Mouse (Mus musculus): ENCODE results near the gene Axin2.
"Not testable (repeated sequence)": the region's sequence is repeated elsewhere in the genome, so short reads cannot be mapped to it uniquely, and the experiment has no call there.

Gene Axin2

GRCm38 (mm10) chr11:108920158-108920635 lies at the start of gene Axin2:
Gene Axin2, plus strand, starts transcription at chr11:108920349.
- peak; percentile 84 for DNase-seq

- DNase-seq: not testable (repeated sequence)
These were observed 48.9 kb upstream of the Axin2 start for GRCm38 (mm10) chr11:108871284-108871683.

GRCm38 (mm10) chr11:108871748-108872147 lies 48.4 kb upstream of the Axin2 start:
- DNase-seq: no peak

GRCm38 (mm10) chr11:108876633-108877205 lies 43.4 kb upstream of the Axin2 start:
- no peak for DNase-seq

- no peak for DNase-seq
These were observed 42.6 kb upstream of the Axin2 start for GRCm38 (mm10) chr11:108877520-108877919.

GRCm38 (mm10) chr11:108880546-108880945 lies 39.6 kb upstream of the Axin2 start:
- DNase-seq: no peak

GRCm38 (mm10) chr11:108881662-108882061 lies 38.5 kb upstream of the Axin2 start:
- no peak for DNase-seq

- DNase-seq: no peak
These were observed 34.8 kb upstream of the Axin2 start for GRCm38 (mm10) chr11:108885276-108885896.

GRCm38 (mm10) chr11:108886060-108886459 lies 34.1 kb upstream of the Axin2 start:
- no peak for DNase-seq

- no peak for DNase-seq
These were observed 31.0 kb upstream of the Axin2 start for GRCm38 (mm10) chr11:108889121-108889520.

GRCm38 (mm10) chr11:108890544-108890943 lies 29.6 kb upstream of the Axin2 start:
- DNase-seq: no peak

GRCm38 (mm10) chr11:108891111-108891870 lies 28.9 kb upstream of the Axin2 start:
- DNase-seq: no peak

- DNase-seq: no peak
These were observed 28.2 kb upstream of the Axin2 start for GRCm38 (mm10) chr11:108891871-108892380.

- DNase-seq: no peak
These were observed 27.7 kb upstream of the Axin2 start for GRCm38 (mm10) chr11:108892406-108892805.

- DNase-seq: no peak
These were observed 26.8 kb upstream of the Axin2 start for GRCm38 (mm10) chr11:108893232-108893790.

- DNase-seq: no peak
These were observed 26.2 kb upstream of the Axin2 start for GRCm38 (mm10) chr11:108893855-108894510.

- DNase-seq: peak; percentile 65
These were observed 23.1 kb upstream of the Axin2 start for GRCm38 (mm10) chr11:108897034-108897433.

GRCm38 (mm10) chr11:108898063-108898462 lies 22.1 kb upstream of the Axin2 start:
- no peak for DNase-seq

GRCm38 (mm10) chr11:108898483-108898882 lies 21.7 kb upstream of the Axin2 start:
- DNase-seq: no peak

GRCm38 (mm10) chr11:108900718-108901488 lies 19.2 kb upstream of the Axin2 start:
- DNase-seq: no peak

GRCm38 (mm10) chr11:108901670-108902069 lies 18.5 kb upstream of the Axin2 start:
- DNase-seq: no peak

- no peak for DNase-seq
These were observed 17.8 kb upstream of the Axin2 start for GRCm38 (mm10) chr11:108902303-108902702.
